ENCODE assay signal across 9 mouse cellular contexts in genomic region chr7:65371765-65372164, GRCm38 (mm10).
DNase-seq lines count a peak whose midpoint lies in the region; ATAC-seq lines count a peak whose summit lies in the region.
"Had no signal": no experiment of that assay in that cellular context is flagged by ENCODE, and none has a peak within 500 bp of the region (broad histone marks: within the 10 kb centered on the region; RNA-seq: fewer than 3 reads in every experiment).

No protein-coding gene starts in this region.

- no peak for DNase-seq in kidney, postnatal 25 days
- DNase-seq in intestine, embryonic 14.5 days (ENCODE audit: low spot score), result no peak
- no peak for DNase-seq in gastrocnemius, postnatal 10 days
- no peak for DNase-seq in thymus, postnatal 4 days
- no peak for DNase-seq in right cerebral cortex, postnatal 36 days (ENCODE audit: low spot score in 2 of 2)

- peak overlapping the region; percentile 86 for H3K4me3 ChIP-seq in kidney, embryonic 15.5 days (replicated peaks)
- peak overlapping the region; percentile 85 for H3K4me3 ChIP-seq in embryonic facial prominence, embryonic 12.5 days
- peak overlapping the region; percentile 81; the same call in 1 of the 2 replicates for H3K4me3 ChIP-seq in intestine, embryonic 14.5 days (ENCODE audit: low read depth, low read length)
- peak overlapping the region; percentile 87; the same call in 1 of the 2 replicates for H3K4me3 ChIP-seq in midbrain, embryonic 16.5 days (ENCODE audit: low read depth, low read length)

- no peak for ATAC-seq in kidney, embryonic 15.5 days (replicated peaks; ENCODE audit: low FRiP score)
- ATAC-seq in embryonic facial prominence, embryonic 12.5 days (ENCODE audit: insufficient number of reproducible peaks, insufficient read depth, low FRiP score, low TSS enrichment), result no peak
- no peak for ATAC-seq in intestine, embryonic 14.5 days (replicated peaks; ENCODE audit: low FRiP score, low TSS enrichment, low read depth)
- ATAC-seq in midbrain, embryonic 16.5 days, result no peak
- ATAC-seq: inflammation-experienced regulatory T-cells, adult 6 months had no signal

- peak overlapping the region; percentile 83 for H3K9ac ChIP-seq in kidney, embryonic 15.5 days
- H3K9ac ChIP-seq in embryonic facial prominence, embryonic 12.5 days, result no peak overlapping the region
- H3K9ac ChIP-seq in intestine, embryonic 14.5 days (ENCODE audit: low read length), result peak overlapping the region; percentile 85
- no peak overlapping the region for H3K9ac ChIP-seq in midbrain, embryonic 16.5 days (ENCODE audit: low read depth, low read length)

- peak overlapping the region; percentile 68 for H3K4me2 ChIP-seq in kidney, embryonic 15.5 days
- H3K4me2 ChIP-seq in embryonic facial prominence, embryonic 12.5 days (replicated peaks), result peak overlapping the region; percentile 68
- H3K4me2 ChIP-seq in intestine, embryonic 14.5 days (ENCODE audit: low read length), result peak overlapping the region; percentile 65
- H3K4me2 ChIP-seq in midbrain, embryonic 16.5 days (ENCODE audit: low read length), result peak overlapping the region; percentile 96

- peak overlapping the region; percentile 96 for H3K27ac ChIP-seq in kidney, embryonic 15.5 days
- peak overlapping the region; percentile 81; the same call in 1 of the 2 replicates for H3K27ac ChIP-seq in embryonic facial prominence, embryonic 12.5 days
- H3K27ac ChIP-seq in intestine, embryonic 14.5 days (ENCODE audit: low read depth), result peak overlapping the region; percentile 96
- peak overlapping the region; percentile 65; the same call in 1 of the 2 replicates for H3K27ac ChIP-seq in midbrain, embryonic 16.5 days (ENCODE audit: low read length)

- 60% methylated on average over 6 of the region's 6 CpGs for WGBS in kidney, embryonic 15.5 days
- 50% methylated on average over 6 of the region's 6 CpGs for WGBS in embryonic facial prominence, embryonic 12.5 days
- 44% methylated on average over 6 of the region's 6 CpGs for WGBS in intestine, embryonic 14.5 days
- WGBS in midbrain, embryonic 16.5 days, result 32% methylated on average over 6 of the region's 6 CpGs

- no peaks in the 10 kb centered on the region for H3K9me3 ChIP-seq in kidney, embryonic 15.5 days (replicated peaks)
- H3K9me3 ChIP-seq in embryonic facial prominence, embryonic 12.5 days, result no peaks in the 10 kb centered on the region
- no peaks in the 10 kb centered on the region for H3K9me3 ChIP-seq in intestine, embryonic 14.5 days (ENCODE audit: control insufficient read depth, low read length)
- H3K9me3 ChIP-seq in midbrain, embryonic 16.5 days (replicated peaks; ENCODE audit: control insufficient read depth, low read length, poor library complexity, severe bottlenecking), result no peaks in the 10 kb centered on the region

- no peaks in the 10 kb centered on the region for H3K27me3 ChIP-seq in kidney, embryonic 15.5 days
- no peaks in the 10 kb centered on the region for H3K27me3 ChIP-seq in embryonic facial prominence, embryonic 12.5 days
- H3K27me3 ChIP-seq in intestine, embryonic 14.5 days (replicated peaks; ENCODE audit: control insufficient read depth, insufficient read depth, low read length), result no peaks in the 10 kb centered on the region
- no peaks in the 10 kb centered on the region for H3K27me3 ChIP-seq in midbrain, embryonic 16.5 days (ENCODE audit: control insufficient read depth, insufficient read depth, low read depth, low read length)

- no peaks in the 10 kb centered on the region for H3K36me3 ChIP-seq in kidney, embryonic 15.5 days
- H3K36me3 ChIP-seq in embryonic facial prominence, embryonic 12.5 days, result no peaks in the 10 kb centered on the region
- no peaks in the 10 kb centered on the region for H3K36me3 ChIP-seq in intestine, embryonic 14.5 days (ENCODE audit: control insufficient read depth, insufficient read depth, low read length)
- no peaks in the 10 kb centered on the region for H3K36me3 ChIP-seq in midbrain, embryonic 16.5 days (ENCODE audit: control insufficient read depth, insufficient read depth, low read length)

- H3K4me1 ChIP-seq in kidney, embryonic 15.5 days, result peaks cover 31% of the 10 kb centered on the region
- H3K4me1 ChIP-seq in embryonic facial prominence, embryonic 12.5 days, result peaks cover 17% of the 10 kb centered on the region
- H3K4me1 ChIP-seq in intestine, embryonic 14.5 days (replicated peaks; ENCODE audit: control insufficient read depth, insufficient read depth, low read length), result peaks cover 29% of the 10 kb centered on the region
- peaks cover 7% of the 10 kb centered on the region; the same call in 1 of the 2 replicates for H3K4me1 ChIP-seq in midbrain, embryonic 16.5 days (ENCODE audit: control insufficient read depth, insufficient read depth, low read length)

Comparison
In these comparisons a context has a peak if more than half of its experiments do, and no peak if none do; other contexts are left out.
1. H3K9ac ChIP-seq: peak in kidney, embryonic 15.5 days (single experiment) and intestine, embryonic 14.5 days (single experiment); none in embryonic facial prominence, embryonic 12.5 days (single experiment) and midbrain, embryonic 16.5 days (single experiment).
2. Peak in every context shown above with its lines, with median percentiles within 50 percentile points of each other: H3K27ac ChIP-seq, H3K4me2 ChIP-seq and H3K4me3 ChIP-seq.